Mouse (Mus musculus) forebrain, embryonic 11.5 days (tissue): ENCODE results near the gene Mettl27. TPM values are rescaled to one million over a fixed set of nuclear protein-coding genes. Genes with fewer than 3 reads are reported as not detected.

ENCODE experiments used
- ATAC-seq: fragments of 200-750 bp; cut with Nextera tagmentation; replicated peaks from 2 replicates; pipeline ENCODE4 v1.8.0; 2017; ENCODE audit warnings: moderate TSS enrichment; ENCODE audit not compliant: low FRiP score
- DNase-seq: peaks from one replicate; pipeline ENCODE4 v3.0.0-alpha.2; 2017; ENCODE audit warnings: low spot score
- H3K27ac ChIP-seq: fragments of 300-500 bp; sonication (generic); 2 replicates; pipeline ENCODE4 v1.5.1; 2014; ENCODE audit warnings: low read depth, low read length
- H3K27me3 ChIP-seq: fragments of 300-500 bp; sonication (generic); 2 replicates; pipeline ENCODE4 v1.6.1; 2014; ENCODE audit warnings: mild to moderate bottlenecking, low read length, mixed read lengths; ENCODE audit not compliant: control insufficient read depth, insufficient read depth
- H3K36me3 ChIP-seq: fragments of 300-500 bp; sonication (generic); 2 replicates; pipeline ENCODE4 v1.6.1; 2014; ENCODE audit warnings: mild to moderate bottlenecking, low read length, moderate library complexity, mixed read lengths; ENCODE audit not compliant: control insufficient read depth, insufficient read depth
- H3K4me1 ChIP-seq: fragments of 300-500 bp; sonication (generic); replicated peaks from 2 replicates; pipeline ENCODE4 v1.6.1; 2014; ENCODE audit warnings: low read length, mixed read lengths; ENCODE audit not compliant: control insufficient read depth, insufficient read depth
- H3K4me2 ChIP-seq: fragments of 300-500 bp; sonication (generic); 2 replicates; pipeline ENCODE4 v1.6.1; 2014; ENCODE audit warnings: low read depth, mild to moderate bottlenecking, low read length, moderate library complexity, mixed read lengths; ENCODE audit not compliant: severe bottlenecking
- H3K4me3 ChIP-seq: fragments of 300-500 bp; sonication (generic); 2 replicates; pipeline ENCODE4 v1.5.1; 2014; ENCODE audit warnings: low read depth, low read length
- H3K9ac ChIP-seq: fragments of 300-500 bp; sonication (generic); 2 replicates; pipeline ENCODE4 v1.6.1; 2014; ENCODE audit warnings: low read length
- H3K9me3 ChIP-seq: fragments of 300-500 bp; sonication (generic); 2 replicates; pipeline ENCODE4 v1.6.1; 2016; ENCODE audit warnings: low read length, mixed read lengths; ENCODE audit not compliant: control insufficient read depth
- WGBS: fragments of 180-500 bp; shearing (Covaris S2); extraction: QIAGEN DNeasy Blood & Tissue Kit; methylation state at CpG from one replicate; pipeline ENCODE4 v1.1.7; 2014; 5-methylcytosine and 5-hydroxymethylcytosine counted together
- polyA plus RNA-seq: library from polyadenylated mRNA; unstranded; fragments of >200 nt; fragmentation: Nextera tagmentation; extraction: Ambion mirVana; gene quantifications from 2 replicates; pipeline ENCODE4 v1.2.1, GENCODE M21; 2014

The Mettl27 gene
- polyA plus RNA-seq, 1 experiment from 2014 or later: 7.3 TPM

- DNase-seq: no peak
- no peak for ATAC-seq
- Histone ChIP-seq H3K27me3 (peaks cover 16% of the 10 kb centered on the region), H3K36me3 (no peaks in the 10 kb centered on the region), H3K9me3 (no peaks in the 10 kb centered on the region), H3K4me3 (no peak overlapping the region), H3K4me2 (no peak overlapping the region), H3K9ac (no peak overlapping the region), H3K27ac (no peak overlapping the region), H3K4me1 (peaks cover 3% of the 10 kb centered on the region; the same call in 1 of the 2 replicates)
- 70% methylated on average over 10 of the region's 10 CpGs for WGBS
Observed at GRCm38 (mm10) chr5:134981149-134981548, 49.0 kb downstream of the Mettl27 start.

GRCm38 (mm10) chr5:134983111-134983510 lies 50.9 kb downstream of the Mettl27 start:
- ATAC-seq (no peak), DNase-seq (no peak)
- WGBS: 55% methylated on average over 1 of the region's 1 CpGs
- Histone ChIP-seq H3K4me3 (no peak overlapping the region), H3K36me3 (no peaks in the 10 kb centered on the region), H3K9ac (no peak overlapping the region), H3K27me3 (peaks cover 36% of the 10 kb centered on the region), H3K4me2 (no peak overlapping the region), H3K4me1 (peaks cover 6% of the 10 kb centered on the region; the same call in 1 of the 2 replicates), H3K9me3 (no peaks in the 10 kb centered on the region), H3K27ac (no peak overlapping the region)

GRCm38 (mm10) chr5:134983771-134984170 lies 51.6 kb downstream of the Mettl27 start:
- Histone ChIP-seq H3K27me3 (peaks cover 36% of the 10 kb centered on the region), H3K9me3 (no peaks in the 10 kb centered on the region), H3K4me2 (no peak overlapping the region), H3K36me3 (no peaks in the 10 kb centered on the region), H3K27ac (no peak overlapping the region), H3K9ac (no peak overlapping the region), H3K4me1 (peaks cover 6% of the 10 kb centered on the region; the same call in 1 of the 2 replicates), H3K4me3 (no peak overlapping the region)
- DNase-seq (no peak), ATAC-seq (no peak)
- WGBS: 13% methylated on average over 3 of the region's 3 CpGs

GRCm38 (mm10) chr5:134985633-134986297 lies 53.6 kb downstream of the Mettl27 start, which contains the start of gene Cldn3:
Cldn3 (plus strand) TSS chr5:134986214.
- no peak within 1 kb of the TSS for H3K9ac ChIP-seq
- no peaks in the 10 kb centered on the region for H3K36me3 ChIP-seq
- peaks cover 6% of the 10 kb centered on the region; the same call in 1 of the 2 replicates for H3K4me1 ChIP-seq
- H3K27me3 ChIP-seq: peaks cover 36% of the 10 kb centered on the region
- 1% methylated on average over 25 of the region's 25 CpGs for WGBS
- H3K4me3 ChIP-seq: peak within 1 kb of the TSS; percentile 21
- no peaks in the 10 kb centered on the region for H3K9me3 ChIP-seq
- DNase-seq (peak; percentile 59), ATAC-seq (peak; percentile 56)
- peak within 1 kb of the TSS; percentile 31; the same call in 1 of the 2 replicates for H3K4me2 ChIP-seq
- no peak within 1 kb of the TSS for H3K27ac ChIP-seq

GRCm38 (mm10) chr5:134986298-134987268 lies 54.4 kb downstream of the Mettl27 start:
- Histone ChIP-seq H3K4me1 (peaks cover 6% of the 10 kb centered on the region; the same call in 1 of the 2 replicates), H3K9ac (no peak overlapping the region), H3K4me3 (peak overlapping the region; percentile 21), H3K27me3 (peaks cover 36% of the 10 kb centered on the region), H3K4me2 (peak overlapping the region; percentile 31; the same call in 1 of the 2 replicates), H3K27ac (no peak overlapping the region), H3K9me3 (no peaks in the 10 kb centered on the region), H3K36me3 (no peaks in the 10 kb centered on the region)
- 3% methylated on average over 79 of the region's 79 CpGs for WGBS
- DNase-seq (peak; percentile 66), ATAC-seq (peak; percentile 18; the same call in 1 of the 2 replicates)

- Histone ChIP-seq H3K27me3 (peaks cover 36% of the 10 kb centered on the region), H3K4me3 (no peak overlapping the region), H3K9me3 (no peaks in the 10 kb centered on the region), H3K36me3 (no peaks in the 10 kb centered on the region), H3K27ac (no peak overlapping the region), H3K4me2 (no peak overlapping the region), H3K4me1 (0 out of 2 replicates have a peak, but pooled peaks cover 3% of the 10 kb centered on the region), H3K9ac (no peak overlapping the region)
- no peak for DNase-seq
- no peak for ATAC-seq
- WGBS: 76% methylated on average over 11 of the region's 11 CpGs
Observed at GRCm38 (mm10) chr5:134989166-134989565, 57.0 kb downstream of the Mettl27 start.

- H3K27me3 ChIP-seq: peaks cover 33% of the 10 kb centered on the region
- no peaks in the 10 kb centered on the region for H3K36me3 ChIP-seq
- H3K4me2 ChIP-seq: no peak overlapping the region
- 0 out of 2 replicates have a peak, but pooled peaks cover 3% of the 10 kb centered on the region for H3K4me1 ChIP-seq
- ATAC-seq (no peak), DNase-seq (no peak)
- no peak overlapping the region for H3K9ac ChIP-seq
- no peaks in the 10 kb centered on the region for H3K9me3 ChIP-seq
- 68% methylated on average over 6 of the region's 6 CpGs for WGBS
- H3K27ac ChIP-seq: no peak overlapping the region
- no peak overlapping the region for H3K4me3 ChIP-seq
Observed at GRCm38 (mm10) chr5:134989741-134990140, 57.6 kb downstream of the Mettl27 start.
